ENCODE assay signal across 8 mouse cellular contexts in the genomic region with DNA sequence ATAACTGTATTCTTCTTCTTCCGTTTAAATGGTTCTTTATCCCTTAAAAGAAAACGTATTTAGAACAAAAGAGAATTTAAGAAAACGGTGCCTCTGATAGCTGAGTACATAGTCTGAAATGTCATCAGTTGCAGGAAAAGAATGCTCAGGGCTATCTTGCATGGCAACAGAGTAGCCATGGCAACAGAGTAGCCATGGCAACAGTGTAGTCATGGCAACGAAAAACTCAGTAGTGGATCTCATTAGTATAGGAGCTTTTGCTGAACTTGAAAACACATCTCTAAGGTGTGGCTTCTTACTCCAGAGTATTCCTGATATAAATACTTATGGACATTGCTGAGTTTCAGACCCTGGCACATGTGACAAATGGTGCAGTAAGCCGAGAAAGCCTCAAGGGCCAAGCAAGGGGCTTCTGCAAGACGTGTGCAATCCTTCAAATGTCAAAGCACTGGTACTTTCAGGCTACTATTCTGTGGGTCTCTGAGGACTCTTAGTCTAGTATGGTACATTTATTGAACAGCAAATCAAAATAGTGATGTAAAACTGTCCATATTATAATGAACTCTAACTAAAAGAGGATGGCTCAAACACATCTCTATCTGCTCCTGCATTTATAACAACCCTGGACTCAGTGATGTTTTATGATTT.
DNase-seq lines count a peak whose midpoint lies in the region; ATAC-seq lines count a peak whose summit lies in the region.

No protein-coding gene starts in this region.

- peak; percentile 51 for DNase-seq in testis, postnatal 10 days (ENCODE audit: low spot score)
- DNase-seq in testis, postnatal 14 days (ENCODE audit: low spot score): no peak
- peak; percentile 45 to 79 for DNase-seq in left cerebral cortex, adult 9 months (ENCODE audit: low spot score in 2 of 2)
- peak; percentile 80 for DNase-seq in retina, embryonic 14.5 days (ENCODE audit: low spot score)
- no peak for DNase-seq in urinary bladder, postnatal 4 days (ENCODE audit: low spot score in 2 of 2)
- no peak for DNase-seq in kidney, adult 9 months
- DNase-seq in lung, postnatal 14 days: no peak

- peak; percentile 71 for ATAC-seq in frontal cortex, adult (ENCODE audit: low TSS enrichment)

Comparison
In these comparisons a context has a peak if more than half of its experiments do, and no peak if none do; other contexts are left out.
1. DNase-seq: peak in testis, postnatal 10 days (single experiment), left cerebral cortex, adult 9 months (2 of 2) and retina, embryonic 14.5 days (single experiment); none in testis, postnatal 14 days (single experiment), urinary bladder, postnatal 4 days (0 of 2), kidney, adult 9 months (single experiment) and lung, postnatal 14 days (single experiment).